Mouse (Mus musculus): ENCODE results near the gene Gan.

- no peak for TF ChIP-seq GATA1 (IDR thresholded peaks at IDR 0.05; ENCODE audit: low read length)
- no peak for TF ChIP-seq TAL1 (IDR thresholded peaks at IDR 0.05; ENCODE audit: low read length)
Measured at GRCm38 (mm10) chr8:117115676-117116446, 42.1 kb upstream of the Gan start.
